In genomic region chr4:108030888-108031501, GRCm38 (mm10) we compare ENCODE assay signal across 8 mouse cellular contexts.
DNase-seq lines count a peak whose midpoint lies in the region; ATAC-seq and TF ChIP-seq lines count a peak whose summit lies in the region.

No protein-coding gene starts in this region.

- TF ChIP-seq CTCF in heart, adult 2 months (IDR thresholded peaks at IDR 0.05), result no peak
- TF ChIP-seq CTCF in ES-Bruce4 (IDR thresholded peaks at IDR 0.05; ENCODE audit: low read depth, low read length), result no peak

- peak overlapping the region; percentile 77 for H3K27ac ChIP-seq in heart, adult 2 months
- H3K27ac ChIP-seq in ES-Bruce4 (ENCODE audit: insufficient read depth, low read length), result no peak overlapping the region
- H3K27ac ChIP-seq in hindbrain, embryonic 13.5 days, result no peak overlapping the region
- no peak overlapping the region for H3K27ac ChIP-seq in midbrain, embryonic 11.5 days (ENCODE audit: low read depth, low read length)

- intact Hi-C loops in heart, adult 2 months (cut with DNase I), result no loop called here
- intact Hi-C loops in heart, postnatal 36 days (cut with DNase I), result no loop called here

- H3K4me2 ChIP-seq in hindbrain, embryonic 13.5 days, result peak overlapping the region; percentile 98
- H3K4me2 ChIP-seq in midbrain, embryonic 11.5 days, result peak overlapping the region; percentile 98

- no peaks in the 10 kb centered on the region for H3K79me2 ChIP-seq in heart, adult 2 months (replicated peaks; ENCODE audit: control insufficient read depth, insufficient read depth, low read length)

- H3K4me1 ChIP-seq in heart, adult 2 months (ENCODE audit: control insufficient read depth, insufficient read depth, low read length), result peaks cover 4% of the 10 kb centered on the region
- peaks cover 2% of the 10 kb centered on the region for H3K4me1 ChIP-seq in ES-Bruce4 (ENCODE audit: control insufficient read depth, insufficient read depth, low read length)
- H3K4me1 ChIP-seq in hindbrain, embryonic 13.5 days (replicated peaks), result peaks cover 18% of the 10 kb centered on the region
- H3K4me1 ChIP-seq in midbrain, embryonic 11.5 days (ENCODE audit: control insufficient read depth, insufficient read depth, low read length), result peaks cover 5% of the 10 kb centered on the region; the same call in 1 of the 2 replicates

- no peaks in the 10 kb centered on the region for H3K9me3 ChIP-seq in ES-Bruce4 (replicated peaks; ENCODE audit: control insufficient read depth, insufficient read depth, low read length, poor library complexity, severe bottlenecking)
- H3K9me3 ChIP-seq in hindbrain, embryonic 13.5 days, result no peaks in the 10 kb centered on the region
- no peaks in the 10 kb centered on the region for H3K9me3 ChIP-seq in midbrain, embryonic 11.5 days (ENCODE audit: control insufficient read depth, low read length)

- H3K4me3 ChIP-seq in heart, adult 2 months, result peak overlapping the region; percentile 68
- H3K4me3 ChIP-seq in ES-Bruce4 (ENCODE audit: low read depth, low read length), result peak overlapping the region; percentile 36
- peak overlapping the region; percentile 60 for H3K4me3 ChIP-seq in hindbrain, embryonic 13.5 days
- H3K4me3 ChIP-seq in midbrain, embryonic 11.5 days (ENCODE audit: low read depth, low read length), result peak overlapping the region; percentile 54

- H3K27me3 ChIP-seq in heart, adult 2 months (ENCODE audit: control insufficient read depth, insufficient read depth, low read length), result peaks cover 2% of the 10 kb centered on the region; the same call in 1 of the 2 replicates
- peaks cover 7% of the 10 kb centered on the region for H3K27me3 ChIP-seq in ES-Bruce4 (ENCODE audit: control insufficient read depth, insufficient read depth, low read length, poor library complexity, severe bottlenecking)
- H3K27me3 ChIP-seq in hindbrain, embryonic 13.5 days, result peaks cover 78% of the 10 kb centered on the region
- H3K27me3 ChIP-seq in midbrain, embryonic 11.5 days (ENCODE audit: control insufficient read depth, insufficient read depth, low read length), result peaks cover 36% of the 10 kb centered on the region

- H3K36me3 ChIP-seq in heart, adult 2 months (ENCODE audit: control insufficient read depth, insufficient read depth, low read length), result no peaks in the 10 kb centered on the region
- H3K36me3 ChIP-seq in ES-Bruce4 (ENCODE audit: control insufficient read depth, insufficient read depth, low read length, poor library complexity, severe bottlenecking), result no peaks in the 10 kb centered on the region
- H3K36me3 ChIP-seq in hindbrain, embryonic 13.5 days, result no peaks in the 10 kb centered on the region
- H3K36me3 ChIP-seq in midbrain, embryonic 11.5 days (ENCODE audit: control insufficient read depth, insufficient read depth, low read length), result no peaks in the 10 kb centered on the region

- no peak for TF ChIP-seq EP300 in heart, adult 2 months (IDR thresholded peaks at IDR 0.05; ENCODE audit: insufficient read depth, low read depth, low read length)
- TF ChIP-seq EP300 in ES-Bruce4 (IDR thresholded peaks at IDR 0.05; ENCODE audit: insufficient read depth, low read depth, low read length), result no peak

- H3K9ac ChIP-seq in heart, adult 2 months (ENCODE audit: low read depth, low read length), result peak overlapping the region; percentile 80
- H3K9ac ChIP-seq in ES-Bruce4 (ENCODE audit: low read depth, poor library complexity, severe bottlenecking), result peak overlapping the region; percentile 67
- peak overlapping the region; percentile 71 for H3K9ac ChIP-seq in hindbrain, embryonic 13.5 days
- peak overlapping the region; percentile 42; the same call in 1 of the 2 replicates for H3K9ac ChIP-seq in midbrain, embryonic 11.5 days (ENCODE audit: low read length)

- DNase-seq in heart, adult 2 months, result no peak
- no peak for DNase-seq in heart, postnatal 36 days
- peak; percentile 90 for DNase-seq in midbrain, embryonic 11.5 days (ENCODE audit: low spot score, missing footprints)
- DNase-seq in layer of hippocampus, adult 11-12 months (ENCODE audit: low spot score), result no peak
- DNase-seq in right cerebral cortex, postnatal 14 days, result no peak
- no peak for DNase-seq in layer of hippocampus, postnatal 14 days (ENCODE audit: low spot score in 2 of 2)

- no peak for TF ChIP-seq POLR2A in heart, adult 2 months (IDR thresholded peaks at IDR 0.05; ENCODE audit: insufficient read depth, low read depth, low read length)
- no peak for TF ChIP-seq POLR2A in ES-Bruce4 (IDR thresholded peaks at IDR 0.05; ENCODE audit: insufficient read depth, low read length)

- 21% methylated on average over 22 of the region's 22 CpGs for WGBS in heart, adult 2 months
- 5% methylated on average over 22 of the region's 22 CpGs for WGBS in hindbrain, embryonic 13.5 days
- WGBS in midbrain, embryonic 11.5 days, result 3% methylated on average over 22 of the region's 22 CpGs

- ATAC-seq in hindbrain, embryonic 13.5 days (ENCODE audit: low FRiP score), result peak; percentile 41; the same call in 1 of the 2 replicates
- no peak for ATAC-seq in midbrain, embryonic 11.5 days (ENCODE audit: low FRiP score)
